Mouse (Mus musculus): Measurements from ENCODE around the gene Ddx3x. TPM values are rescaled to one million over a fixed set of nuclear protein-coding genes. Genes with fewer than 3 reads are reported as not detected.
A peak's percentile ranks its signal among the peaks of the same experiment; 100 is the strongest.
"Not testable (repeated sequence)": the region's sequence is repeated elsewhere in the genome, so short reads cannot be mapped to it uniquely, and the experiment has no call there.

The Ddx3x gene
- polyA plus RNA-seq (2012; rRNA removed) (24.3 and 34.5 TPM in 2 replicates), polyA plus RNA-seq (2014; fragmentation: Nextera tagmentation; extraction: Ambion mirVana) (54.5 and 71.8 TPM in 2 replicates)

DNA sequence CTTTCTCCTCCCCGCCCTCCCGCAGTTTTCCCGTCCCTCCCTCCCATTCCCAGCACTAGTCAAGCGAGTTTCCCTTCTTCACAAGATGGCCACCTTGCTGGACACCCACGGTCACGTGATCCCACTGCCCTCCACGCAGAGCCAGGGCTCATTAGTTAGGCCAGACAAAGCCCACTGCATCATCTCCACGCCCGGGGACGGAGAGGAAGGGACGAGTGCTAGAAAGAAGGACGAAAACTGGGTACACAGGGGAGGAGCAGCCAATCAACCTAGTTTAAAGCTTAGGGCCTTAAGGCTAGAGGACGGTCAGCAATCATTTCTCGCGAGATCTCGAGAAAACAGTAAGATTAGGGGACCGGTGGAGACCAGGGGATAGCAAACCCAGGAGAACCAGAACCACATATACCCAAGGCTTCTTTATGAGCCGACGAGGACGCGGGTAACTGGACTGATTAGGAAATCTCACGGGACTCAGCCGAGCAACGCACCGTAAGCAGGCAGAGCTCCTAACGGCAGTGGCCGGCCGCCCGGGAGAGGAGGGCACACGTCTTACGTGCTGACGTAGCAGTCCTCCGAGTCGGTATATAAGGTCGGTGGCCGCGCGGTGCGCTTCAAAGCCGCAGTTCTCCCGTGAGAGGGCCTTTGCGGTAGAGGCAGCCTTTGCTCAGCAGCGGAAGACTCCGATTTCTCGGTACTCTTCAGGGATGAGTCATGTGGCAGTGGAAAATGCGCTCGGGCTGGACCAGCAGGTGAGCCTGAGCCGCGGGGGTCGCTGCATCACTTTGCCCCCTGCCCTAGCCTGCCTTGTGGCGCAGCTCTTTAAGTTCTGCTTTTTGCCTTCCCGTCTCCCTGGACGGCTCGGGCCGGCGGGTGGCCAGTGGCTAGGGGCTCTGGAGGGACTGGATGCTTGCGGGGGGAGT lies at the start of gene Ddx3x:
TSS of gene Ddx3x (plus strand) at position 562 of the 920 bp plus-strand sequence.
- ATAC-seq (ENCODE audit: insufficient read depth) (peak; percentile 89), DNase-seq (ENCODE audit: low read depth in 3 of 3, low spot score in 3 of 3) (peak; percentile 76 to 81 (median 76))
- Histone ChIP-seq H3K9me3 (ENCODE audit: control insufficient read depth, low read length) (no peaks in the 10 kb centered on the region), H3K27me3 (ENCODE audit: control insufficient read depth, insufficient read depth, low read length) (no peaks in the 10 kb centered on the region), H3K4me2 (ENCODE audit: low read depth) (peak within 1 kb of the TSS; percentile 83), H3K9ac (replicated peaks) (peak within 1 kb of the TSS; percentile 95), H3K27ac (peak within 1 kb of the TSS; percentile 92), H3K4me3 (ENCODE audit: insufficient read depth in 1 of 2, low read depth in 2 of 2, low read length in 2 of 2) (peak within 1 kb of the TSS; percentile 87 to 96), H3K4me1 (replicated peaks; ENCODE audit: control insufficient read depth in 2 of 2, insufficient read depth in 2 of 2, low read length in 1 of 2) (peaks cover 0 to 2% of the 10 kb centered on the region in 2 experiments; a peak in 2 of 4 replicates), H3K36me3 (replicated peaks; ENCODE audit: control insufficient read depth, insufficient read depth, low read depth) (peaks cover 13% of the 10 kb centered on the region)
- under 1% methylated on average over 55 of the region's 57 CpGs for WGBS (ENCODE audit: insufficient replicate concordance)
- TF ChIP-seq EP300 (IDR thresholded peaks at IDR 0.05; ENCODE audit: low read depth) (0 out of 2 replicates have a peak, but pooled peaks have one; percentile 24), CTCF (IDR thresholded peaks at IDR 0.05; ENCODE audit: low read depth) (no peak)

DNA sequence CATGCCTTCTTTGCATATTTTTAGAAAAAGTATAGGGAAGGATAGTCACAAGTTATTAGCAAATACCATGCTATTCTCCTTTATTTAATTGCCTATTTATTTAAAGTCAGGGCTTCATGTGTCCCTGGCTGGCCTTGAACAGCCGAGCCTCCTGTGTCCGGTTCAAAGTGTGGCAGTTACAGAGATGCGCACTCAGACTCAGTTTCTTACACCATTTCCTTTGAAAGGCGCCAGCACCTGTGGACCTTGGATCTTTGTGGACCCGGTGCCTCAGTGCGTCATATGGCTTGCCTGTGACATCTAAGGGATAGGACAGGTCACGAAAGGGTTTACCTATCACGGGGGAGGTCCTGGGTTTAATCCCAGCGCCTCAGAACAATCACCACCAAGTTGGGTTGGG lies 49.5 kb upstream of the Ddx3x start:
- H3K27ac ChIP-seq = no peak overlapping the region
- H3K4me3 ChIP-seq (ENCODE audit: insufficient read depth in 1 of 2, low read depth in 2 of 2, low read length in 2 of 2) = peak overlapping the region in 1 of 2 experiments; percentile 53; a peak in 1 of 4 replicates
- H3K9ac ChIP-seq (replicated peaks) = no peak overlapping the region
- no peak for TF ChIP-seq EP300 (IDR thresholded peaks at IDR 0.05; ENCODE audit: low read depth)
- no peak for TF ChIP-seq CTCF (IDR thresholded peaks at IDR 0.05; ENCODE audit: low read depth)
- no peaks in the 10 kb centered on the region for H3K9me3 ChIP-seq (ENCODE audit: control insufficient read depth, low read length)
- DNase-seq (ENCODE audit: low read depth in 3 of 3, low spot score in 3 of 3) (no peak), ATAC-seq (ENCODE audit: insufficient read depth) (no peak)
- whole genome bisulfite sequencing (ENCODE audit: insufficient replicate concordance) = 54% methylated on average over 9 of the region's 9 CpGs
- peaks cover under 1 to 20% of the 10 kb centered on the region in 2 experiments; a peak in 3 of 4 replicates for H3K4me1 ChIP-seq (replicated peaks; ENCODE audit: control insufficient read depth in 2 of 2, insufficient read depth in 2 of 2, low read length in 1 of 2)
- H3K36me3 ChIP-seq (replicated peaks; ENCODE audit: control insufficient read depth, insufficient read depth, low read depth) = no peaks in the 10 kb centered on the region
- H3K27me3 ChIP-seq (ENCODE audit: control insufficient read depth, insufficient read depth, low read length) = no peaks in the 10 kb centered on the region
- H3K4me2 ChIP-seq (ENCODE audit: low read depth) = peak overlapping the region; percentile 73

DNA sequence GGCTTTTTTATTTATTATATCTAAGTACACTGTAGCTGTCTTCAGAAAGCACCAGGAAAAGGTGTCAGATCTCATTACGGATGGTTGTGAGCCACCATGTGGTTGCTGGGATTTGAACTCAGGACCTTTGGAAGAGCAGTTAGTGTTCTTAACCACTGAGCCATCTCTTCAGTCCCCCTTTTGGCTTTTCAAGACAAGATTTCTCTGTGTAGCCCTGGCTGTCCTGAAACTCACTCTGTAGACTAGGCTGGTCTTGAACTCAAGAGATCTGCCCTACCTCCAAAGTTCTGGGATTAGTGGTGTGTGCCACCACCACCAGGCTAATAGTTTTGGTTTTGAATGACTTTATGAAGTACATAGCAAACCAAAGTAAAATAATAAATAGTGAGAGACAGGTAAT lies 47.9 kb upstream of the Ddx3x start:
- H3K4me2 ChIP-seq (ENCODE audit: low read depth); H3K27me3 ChIP-seq (ENCODE audit: control insufficient read depth, insufficient read depth, low read length); H3K9ac ChIP-seq (replicated peaks); ATAC-seq (ENCODE audit: insufficient read depth); H3K27ac ChIP-seq; DNase-seq (ENCODE audit: low read depth in 3 of 3, low spot score in 3 of 3); H3K4me3 ChIP-seq (ENCODE audit: insufficient read depth in 1 of 2, low read depth in 2 of 2, low read length in 2 of 2); H3K9me3 ChIP-seq (ENCODE audit: control insufficient read depth, low read length); H3K36me3 ChIP-seq (replicated peaks; ENCODE audit: control insufficient read depth, insufficient read depth, low read depth): not testable (repeated sequence)
- peaks cover 2 to 24% of the 10 kb centered on the region in 2 experiments; a peak in 3 of 4 replicates for H3K4me1 ChIP-seq (replicated peaks; ENCODE audit: control insufficient read depth in 2 of 2, insufficient read depth in 2 of 2, low read length in 1 of 2)
- WGBS (ENCODE audit: insufficient replicate concordance) = 84% methylated on average over 1 of the region's 1 CpGs

DNA sequence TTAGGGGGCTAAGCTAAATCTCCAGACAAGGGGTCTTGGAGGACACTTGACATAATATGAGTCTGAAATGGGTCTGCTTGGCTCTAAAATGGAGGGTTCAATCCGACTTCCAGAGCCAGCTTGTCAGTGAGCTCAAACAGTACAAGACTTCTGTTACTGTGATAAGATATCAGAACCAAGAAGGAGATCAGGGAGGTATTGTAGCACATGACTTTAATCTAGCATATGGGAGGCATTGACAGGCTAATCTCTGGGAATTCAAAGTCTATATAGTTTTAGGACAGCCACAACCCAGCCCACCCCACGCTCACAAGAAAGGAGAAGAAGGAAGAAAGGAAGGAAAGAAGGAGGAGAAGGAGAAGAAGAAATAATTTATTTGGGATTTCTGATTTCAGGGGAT lies 47.1 kb upstream of the Ddx3x start:
- Histone ChIP-seq H3K9ac (replicated peaks) (no peak overlapping the region), H3K36me3 (replicated peaks; ENCODE audit: control insufficient read depth, insufficient read depth, low read depth) (no peaks in the 10 kb centered on the region), H3K4me2 (ENCODE audit: low read depth) (no peak overlapping the region), H3K4me1 (replicated peaks; ENCODE audit: control insufficient read depth in 2 of 2, insufficient read depth in 2 of 2, low read length in 1 of 2) (peaks cover 2 to 24% of the 10 kb centered on the region in 2 experiments; a peak in 3 of 4 replicates), H3K27me3 (ENCODE audit: control insufficient read depth, insufficient read depth, low read length) (no peaks in the 10 kb centered on the region), H3K4me3 (ENCODE audit: insufficient read depth in 1 of 2, low read depth in 2 of 2, low read length in 2 of 2) (no peak overlapping the region), H3K9me3 (ENCODE audit: control insufficient read depth, low read length) (no peaks in the 10 kb centered on the region), H3K27ac (no peak overlapping the region)
- peak; percentile 21; the same call in 1 of the 2 replicates for TF ChIP-seq EP300 (IDR thresholded peaks at IDR 0.05; ENCODE audit: low read depth)
- no peak for TF ChIP-seq CTCF (IDR thresholded peaks at IDR 0.05; ENCODE audit: low read depth)
- DNase-seq (ENCODE audit: low read depth in 3 of 3, low spot score in 3 of 3) (no peak), ATAC-seq (ENCODE audit: insufficient read depth) (no peak)
- 19% methylated on average over 2 of the region's 2 CpGs for WGBS (ENCODE audit: insufficient replicate concordance)

DNA sequence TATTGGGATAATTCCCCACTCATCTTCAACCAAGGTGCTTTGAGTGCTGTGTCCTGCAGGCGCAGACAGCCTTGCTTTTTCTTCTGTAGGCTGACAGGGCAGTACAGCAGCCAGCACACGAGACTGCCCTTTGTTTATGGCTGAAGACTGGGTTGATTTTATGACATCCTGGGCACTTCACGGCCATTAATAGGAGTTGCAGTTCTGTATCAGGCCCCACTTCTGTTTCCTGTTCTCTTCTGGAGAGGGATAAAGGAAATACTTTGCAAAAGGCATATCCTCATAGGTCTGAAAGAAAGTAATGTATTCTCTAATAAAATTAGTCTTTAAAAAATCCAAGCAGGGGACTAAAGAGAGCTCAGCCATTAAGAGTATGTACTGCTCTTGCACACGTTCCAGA lies 46.1 kb upstream of the Ddx3x start:
- H3K27ac ChIP-seq = no peak overlapping the region
- WGBS (ENCODE audit: insufficient replicate concordance) = 27% methylated on average over 4 of the region's 4 CpGs
- no peaks in the 10 kb centered on the region for H3K36me3 ChIP-seq (replicated peaks; ENCODE audit: control insufficient read depth, insufficient read depth, low read depth)
- no peak overlapping the region for H3K9ac ChIP-seq (replicated peaks)
- no peak overlapping the region for H3K4me2 ChIP-seq (ENCODE audit: low read depth)
- no peaks in the 10 kb centered on the region for H3K27me3 ChIP-seq (ENCODE audit: control insufficient read depth, insufficient read depth, low read length)
- DNase-seq (ENCODE audit: low read depth in 3 of 3, low spot score in 3 of 3) (no peak), ATAC-seq (ENCODE audit: insufficient read depth) (no peak)
- no peak overlapping the region for H3K4me3 ChIP-seq (ENCODE audit: insufficient read depth in 1 of 2, low read depth in 2 of 2, low read length in 2 of 2)
- TF ChIP-seq EP300 (IDR thresholded peaks at IDR 0.05; ENCODE audit: low read depth) = no peak
- H3K4me1 ChIP-seq (replicated peaks; ENCODE audit: control insufficient read depth in 2 of 2, insufficient read depth in 2 of 2, low read length in 1 of 2) = peaks cover 2 to 24% of the 10 kb centered on the region in 2 experiments; a peak in 3 of 4 replicates
- H3K9me3 ChIP-seq (ENCODE audit: control insufficient read depth, low read length) = no peaks in the 10 kb centered on the region
